Mouse (Mus musculus): ENCODE measurements around the gene Snx13.

The Snx13 gene

GRCm38 (mm10) chr12:35047320-35048225 is 587 bp downstream of the Snx13 start:
- DNase-seq, result peak; percentile 72 to 80

- no peak for DNase-seq
These were observed 1.9 kb downstream of the Snx13 start for GRCm38 (mm10) chr12:35048891-35049290.

GRCm38 (mm10) chr12:35050501-35050900 is 3.5 kb downstream of the Snx13 start:
- DNase-seq, result no peak

GRCm38 (mm10) chr12:35050964-35051758 is 4.2 kb downstream of the Snx13 start:
- DNase-seq, result no peak

GRCm38 (mm10) chr12:35054420-35054819 is 7.4 kb downstream of the Snx13 start:
- DNase-seq, result no peak

GRCm38 (mm10) chr12:35055114-35056095 is 8.4 kb downstream of the Snx13 start:
- no peak for DNase-seq

GRCm38 (mm10) chr12:35063697-35064468 is 16.9 kb downstream of the Snx13 start:
- DNase-seq, result no peak

GRCm38 (mm10) chr12:35067621-35068020 is 20.6 kb downstream of the Snx13 start:
- DNase-seq, result no peak

- no peak for DNase-seq
These were observed 24.4 kb downstream of the Snx13 start for GRCm38 (mm10) chr12:35071336-35071735.

GRCm38 (mm10) chr12:35072178-35072577 is 25.2 kb downstream of the Snx13 start:
- DNase-seq, result no peak

- no peak for DNase-seq
These were observed 29.0 kb downstream of the Snx13 start for GRCm38 (mm10) chr12:35075993-35076392.

- no peak for DNase-seq
These were observed 76.6 kb downstream of the Snx13 start for GRCm38 (mm10) chr12:35123549-35123948.

GRCm38 (mm10) chr12:35153186-35153585 is 106.2 kb downstream of the Snx13 start:
- DNase-seq, result no peak

GRCm38 (mm10) chr12:35154149-35154548 is 107.2 kb downstream of the Snx13 start:
- no peak for DNase-seq

GRCm38 (mm10) chr12:35157237-35157636 is 110.3 kb downstream of the Snx13 start:
- DNase-seq, result no peak

- no peak for DNase-seq
These were observed 114.7 kb downstream of the Snx13 start for GRCm38 (mm10) chr12:35161690-35162089.

GRCm38 (mm10) chr12:35170275-35170674 is 123.3 kb downstream of the Snx13 start:
- no peak for DNase-seq

- no peak for DNase-seq
These were observed 129.0 kb downstream of the Snx13 start for GRCm38 (mm10) chr12:35175938-35176337.

GRCm38 (mm10) chr12:35176628-35177027 is 129.6 kb downstream of the Snx13 start:
- DNase-seq, result no peak

- DNase-seq, result peak; percentile 58 to 85
These were observed 135.7 kb downstream of the Snx13 start for GRCm38 (mm10) chr12:35182675-35183074.

- no peak for DNase-seq
These were observed 137.3 kb downstream of the Snx13 start for GRCm38 (mm10) chr12:35184261-35184660.

All from kidney, adult 8-10 months (tissue).